Mouse (Mus musculus) neural tube, embryonic 11.5 days (tissue): Measurements from ENCODE around the gene Elavl1. TPM values are rescaled to one million over a fixed set of nuclear protein-coding genes. Genes with fewer than 3 reads are reported as not detected.

ENCODE experiments used
- ATAC-seq: fragments of 200-750 bp; cut with Nextera tagmentation; 2 replicates; pipeline ENCODE4 v1.8.0; 2017; ENCODE audit warnings: moderate number of reproducible peaks, mild to moderate bottlenecking, moderate TSS enrichment, moderate library complexity; ENCODE audit not compliant: insufficient read depth, low FRiP score, low TSS enrichment
- DNase-seq: peaks from one replicate; pipeline ENCODE4 v3.0.0-alpha.2; 2015; ENCODE audit warnings: low spot score
- H3K27ac ChIP-seq: fragments of 300-500 bp; sonication (generic); 2 replicates; pipeline ENCODE4 v1.5.1; 2014; ENCODE audit warnings: low read depth, mild to moderate bottlenecking, low read length
- H3K27me3 ChIP-seq: fragments of 300-500 bp; sonication (generic); 2 replicates; pipeline ENCODE4 v1.6.1; 2014; ENCODE audit warnings: mild to moderate bottlenecking, low read length, mixed read lengths; ENCODE audit not compliant: control insufficient read depth, insufficient read depth
- H3K36me3 ChIP-seq: fragments of 300-500 bp; sonication (generic); 2 replicates; pipeline ENCODE4 v1.6.1; 2014; ENCODE audit warnings: mild to moderate bottlenecking, low read length, moderate library complexity, mixed read lengths; ENCODE audit not compliant: control insufficient read depth, insufficient read depth
- H3K4me1 ChIP-seq: fragments of 300-500 bp; sonication (generic); 2 replicates; pipeline ENCODE4 v1.6.1; 2014; ENCODE audit warnings: low read length, mixed read lengths; ENCODE audit not compliant: control insufficient read depth, insufficient read depth
- H3K4me2 ChIP-seq: fragments of 300-500 bp; sonication (generic); 2 replicates; pipeline ENCODE4 v1.6.1; 2014; ENCODE audit warnings: low read depth, mild to moderate bottlenecking, moderate library complexity
- H3K4me3 ChIP-seq: fragments of 300-500 bp; sonication (generic); 2 replicates; pipeline ENCODE4 v1.5.1; 2014; ENCODE audit warnings: low read depth, low read length
- H3K9ac ChIP-seq: fragments of 300-500 bp; sonication (generic); 2 replicates; pipeline ENCODE4 v1.6.1; 2014; ENCODE audit warnings: mild to moderate bottlenecking, low read length
- H3K9me3 ChIP-seq: fragments of 300-500 bp; sonication (generic); 2 replicates; pipeline ENCODE4 v1.6.1; 2016; ENCODE audit warnings: low read length; ENCODE audit not compliant: control insufficient read depth
- WGBS: fragments of 180-500 bp; shearing (Covaris S2); extraction: QIAGEN DNeasy Blood & Tissue Kit; methylation state at CpG from one replicate; pipeline ENCODE4 v1.1.7; 2014; 5-methylcytosine and 5-hydroxymethylcytosine counted together
- polyA plus RNA-seq: library from polyadenylated mRNA; unstranded; fragments of >200 nt; fragmentation: Nextera tagmentation; extraction: Ambion mirVana; gene quantifications from 2 replicates; pipeline ENCODE4 v1.2.1, GENCODE M21; 2014

The Elavl1 gene
- polyA plus RNA-seq, 1 experiment from 2014 or later: 311 TPM

- peak; percentile 100 for DNase-seq
- peak within 1 kb of the TSS; percentile 79 for H3K4me3 ChIP-seq
- peak; percentile 95 for ATAC-seq
- H3K4me1 ChIP-seq: peaks cover 13% of the 10 kb centered on the region
- no peaks in the 10 kb centered on the region for H3K27me3 ChIP-seq
- H3K27ac ChIP-seq: peak within 1 kb of the TSS; percentile 80
- WGBS: under 1% methylated on average over 71 of the region's 71 CpGs
- H3K4me2 ChIP-seq: peak within 1 kb of the TSS; percentile 78
- peaks cover 5% of the 10 kb centered on the region for H3K36me3 ChIP-seq
- H3K9me3 ChIP-seq: no peaks in the 10 kb centered on the region
- peak within 1 kb of the TSS; percentile 84 for H3K9ac ChIP-seq
Observed at GRCm38 (mm10) chr8:4238434-4239192, 86.6 kb downstream of the Elavl1 start, which contains the start of the genes Map2k7 and Gm49320. Gene Map2k7, plus strand, starts transcription at chr8:4238740. Gene Gm49320, plus strand, starts transcription at chr8:4238865.

DNA sequence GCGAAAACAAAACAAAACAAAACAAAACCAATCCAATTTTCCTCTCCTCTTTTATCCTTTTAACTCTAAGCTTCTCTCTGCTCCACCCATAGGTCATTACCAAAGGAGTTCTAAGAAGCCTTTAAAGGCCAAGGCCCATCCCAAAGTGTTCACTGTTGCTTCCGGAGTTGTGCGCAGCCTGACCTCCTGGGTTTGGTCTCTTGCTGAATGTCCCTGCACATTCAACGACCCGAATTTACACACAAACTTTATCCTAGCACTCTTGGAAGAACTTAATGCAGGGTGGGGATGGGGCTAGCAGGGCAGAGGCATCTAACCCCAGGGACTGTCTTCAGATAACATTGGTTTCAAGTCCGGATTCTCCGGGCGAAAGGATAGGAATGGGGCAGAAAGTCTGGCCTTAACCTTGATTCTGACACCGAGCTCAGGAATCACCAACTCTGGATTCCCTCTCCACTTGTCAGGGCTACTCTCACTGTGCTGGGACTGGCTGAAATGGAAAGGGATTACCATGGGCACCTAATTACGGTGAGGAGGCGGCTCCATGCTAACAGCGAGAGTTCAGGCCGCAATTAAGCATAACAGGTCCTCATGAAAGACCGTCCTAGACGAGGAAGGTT, 87.3 kb downstream of the Elavl1 start:
- peaks cover 13% of the 10 kb centered on the region for H3K4me1 ChIP-seq
- DNase-seq: no peak
- H3K27me3 ChIP-seq: no peaks in the 10 kb centered on the region
- H3K36me3 ChIP-seq: no peaks in the 10 kb centered on the region; the same call in 1 of the 2 replicates
- peak overlapping the region; percentile 75 for H3K9ac ChIP-seq
- no peaks in the 10 kb centered on the region for H3K9me3 ChIP-seq
- WGBS: 19% methylated on average over 15 of the region's 15 CpGs
- H3K4me2 ChIP-seq: peak overlapping the region; percentile 78
- ATAC-seq: no peak; the same call in 1 of the 2 replicates
- peak overlapping the region; percentile 80 for H3K27ac ChIP-seq
- peak overlapping the region; percentile 79 for H3K4me3 ChIP-seq

Other genes starting within 250 kb of the Elavl1 start
- gene Cd209f, start 219.6 kb downstream of the Elavl1 start, polyA plus RNA-seq: not detected in 2 replicates
- not detected in 2 replicates for gene Cd209g, start 191.3 kb downstream of the Elavl1 start, polyA plus RNA-seq
- 36.1 and 39.0 TPM in 2 replicates for gene Evi5l, start 158.8 kb downstream of the Elavl1 start, polyA plus RNA-seq
- 30.6 and 34.6 TPM in 2 replicates for gene Prr36, start 108.0 kb downstream of the Elavl1 start, polyA plus RNA-seq
- gene Lrrc8e, start 98.6 kb downstream of the Elavl1 start, polyA plus RNA-seq: 0.05 TPM in 1 of 2 replicates, not detected in the other
- gene Map2k7, start 86.7 kb downstream of the Elavl1 start, polyA plus RNA-seq: 23.0 and 23.4 TPM in 2 replicates
- gene Gm49320, start 86.5 kb downstream of the Elavl1 start, polyA plus RNA-seq: 0.43 and 0.70 TPM in 2 replicates
- gene Tgfbr3l, start 77.2 kb downstream of the Elavl1 start, polyA plus RNA-seq: 2.1 and 2.3 TPM in 2 replicates
- gene Snapc2, start 72.3 kb downstream of the Elavl1 start, polyA plus RNA-seq: 61.4 and 68.6 TPM in 2 replicates
- 140 TPM in 2 replicates for gene Ctxn1, start 66.1 kb downstream of the Elavl1 start, polyA plus RNA-seq
- gene Timm44, start 49.5 kb downstream of the Elavl1 start, polyA plus RNA-seq: 63.2 and 75.2 TPM in 2 replicates
- gene Ccl25, start 203 bp downstream of the Elavl1 start, polyA plus RNA-seq: 15.8 and 17.9 TPM in 2 replicates
- 14.1 and 15.4 TPM in 2 replicates for gene Cers4, start 167.6 kb upstream of the Elavl1 start, polyA plus RNA-seq